Mouse (Mus musculus): ENCODE results near the gene Irs3. TPM values are rescaled to one million over a fixed set of nuclear protein-coding genes. Genes with fewer than 3 reads are reported as not detected.
"Not testable (repeated sequence)": the region's sequence is repeated elsewhere in the genome, so short reads cannot be mapped to it uniquely, and the experiment has no call there.

Gene Irs3
- total RNA-seq, 2 experiments from 2014 or later = not detected

DNA sequence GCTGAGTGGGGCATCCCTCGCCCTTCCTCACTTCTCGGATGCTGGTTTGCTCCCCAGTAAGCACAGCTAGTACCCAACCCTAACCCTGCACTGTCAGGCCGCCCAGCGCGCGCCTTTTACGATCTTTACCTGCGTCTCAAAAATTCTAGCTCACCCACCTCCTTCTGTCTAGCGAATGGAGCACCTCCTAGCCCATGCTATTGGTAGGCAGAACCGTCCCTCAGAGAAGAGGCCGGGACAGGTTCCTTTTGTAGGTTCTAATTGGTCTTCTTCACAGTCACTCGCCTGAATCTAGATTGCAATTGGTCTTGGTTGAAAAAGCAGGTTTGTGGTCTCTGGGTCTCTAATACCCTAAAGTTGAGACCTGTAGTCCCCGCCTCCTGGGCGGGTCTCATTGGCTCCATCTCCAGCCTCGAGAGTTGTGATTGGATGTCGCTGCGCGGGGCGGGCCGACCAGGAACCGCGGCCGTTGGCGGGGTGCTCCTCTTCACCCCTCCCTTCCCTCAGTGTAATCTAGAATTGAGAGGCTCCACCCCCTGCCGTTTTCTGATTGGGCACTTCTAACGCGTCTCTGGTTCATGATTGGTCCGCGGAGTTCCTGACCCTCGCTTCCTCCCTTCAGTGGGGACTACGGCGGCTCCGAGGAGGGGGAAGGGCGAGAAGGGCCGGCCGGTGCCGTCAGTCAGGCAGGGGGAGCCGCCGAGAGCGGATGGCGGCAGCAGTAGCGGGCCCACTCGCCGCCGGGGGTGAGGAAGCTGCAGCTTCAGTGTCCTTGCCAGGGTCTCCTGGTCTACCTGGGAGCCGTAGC lies 16.8 kb downstream of the Irs3 start, which contains the start of the genes Fbxo24, Lrch4 and Gm20605:
Fbxo24 (minus strand) TSS at position 505 of the 808 bp plus-strand sequence.
Lrch4 (plus strand) TSS at position 624 of the 808 bp plus-strand sequence.
Gm20605 (plus strand) TSS at position 678 of the 808 bp plus-strand sequence.
- peak; percentile 96 to 100 for DNase-seq (ENCODE audit: low spot score in 2 of 2)

DNA sequence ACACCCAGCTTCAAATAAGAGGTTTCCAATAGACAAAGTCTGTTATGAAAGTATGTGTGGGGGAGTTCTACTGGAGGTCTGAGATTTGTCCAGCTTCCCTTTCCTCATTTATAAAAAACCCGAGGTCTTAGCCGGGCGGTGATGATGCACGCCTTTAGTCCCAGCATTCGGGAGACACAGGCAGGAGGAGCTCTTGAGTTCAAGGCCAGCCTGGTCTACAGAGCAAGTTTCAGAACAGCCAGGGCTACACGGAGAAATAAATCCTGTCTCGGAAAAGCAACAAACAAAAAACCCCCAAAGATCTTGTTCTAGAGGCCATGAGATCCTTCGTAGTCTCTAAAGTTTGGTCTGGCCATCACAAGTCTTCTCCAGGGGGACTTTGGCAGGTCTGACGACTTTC lies 17.5 kb downstream of the Irs3 start:
- DNase-seq (ENCODE audit: low spot score in 2 of 2) = no peak

DNA sequence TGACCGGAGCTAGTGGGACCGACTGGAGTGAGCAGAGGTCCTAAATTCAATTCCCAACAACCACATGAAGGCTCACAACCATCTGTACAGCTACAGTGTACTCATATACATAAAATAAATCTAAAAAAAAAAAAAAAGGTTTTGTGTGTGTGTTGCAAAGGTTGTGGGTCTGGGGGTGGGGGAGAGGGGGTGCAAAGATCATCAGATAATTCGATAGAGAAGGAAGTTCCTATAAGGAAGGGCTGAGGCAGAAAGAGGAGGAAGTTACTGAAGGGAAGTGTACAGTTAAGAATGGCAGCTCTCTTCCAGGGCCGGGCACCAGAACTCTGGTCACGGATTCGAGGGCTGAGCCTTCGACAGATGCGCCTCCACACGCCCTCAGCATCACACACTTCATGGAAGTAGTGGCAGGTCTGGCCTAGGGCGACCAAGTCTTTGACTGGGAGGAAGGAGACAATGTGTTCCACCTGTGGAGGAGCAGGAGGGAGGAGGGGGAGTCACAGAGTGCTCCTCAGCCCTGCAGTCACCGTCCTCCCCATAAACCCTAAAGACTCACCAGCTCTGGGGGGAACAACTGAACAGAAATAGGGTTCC lies 21.5 kb downstream of the Irs3 start:
- DNase-seq (ENCODE audit: low spot score in 2 of 2) = no peak

DNA sequence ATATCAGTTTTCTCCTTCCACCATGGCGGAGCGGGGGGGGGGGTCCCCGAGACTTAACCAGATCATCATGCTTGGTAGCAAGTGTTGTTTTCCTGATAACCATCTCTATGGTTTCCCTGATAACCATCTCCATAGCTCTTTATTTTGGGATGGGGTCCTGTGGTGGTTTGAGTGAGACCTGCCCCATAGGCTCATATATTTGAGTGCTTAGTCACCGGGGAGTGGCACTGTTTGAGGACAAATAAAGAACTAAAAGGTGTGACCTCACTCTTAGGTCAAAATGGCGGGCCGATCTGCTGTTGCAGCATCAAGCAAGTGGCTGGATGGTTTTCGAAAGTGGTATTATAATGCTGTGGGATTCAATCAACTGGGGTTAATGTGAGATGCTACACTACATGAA lies 30.2 kb downstream of the Irs3 start:
- no peak for DNase-seq (ENCODE audit: low spot score in 2 of 2)

DNA sequence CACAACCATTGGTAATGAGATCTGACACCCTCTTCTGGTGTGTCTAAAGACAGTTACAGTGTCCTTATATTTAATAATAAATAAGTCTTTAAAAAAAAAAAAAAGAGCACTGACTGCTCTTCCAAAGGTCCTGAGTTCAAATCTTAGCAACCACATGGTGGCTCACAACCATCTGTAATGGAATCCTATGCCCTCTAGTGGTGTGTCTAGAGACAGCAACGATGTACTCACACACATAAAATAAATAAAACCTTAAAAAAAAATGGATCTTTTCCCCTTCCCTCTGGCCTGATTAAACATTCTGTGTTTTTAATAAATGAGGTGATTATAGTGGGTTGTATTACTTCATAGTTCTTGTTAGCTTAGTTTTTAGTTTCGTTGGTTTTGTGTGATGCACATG lies 30.6 kb downstream of the Irs3 start:
- DNase-seq (ENCODE audit: low spot score in 2 of 2) = not testable (repeated sequence)

DNA sequence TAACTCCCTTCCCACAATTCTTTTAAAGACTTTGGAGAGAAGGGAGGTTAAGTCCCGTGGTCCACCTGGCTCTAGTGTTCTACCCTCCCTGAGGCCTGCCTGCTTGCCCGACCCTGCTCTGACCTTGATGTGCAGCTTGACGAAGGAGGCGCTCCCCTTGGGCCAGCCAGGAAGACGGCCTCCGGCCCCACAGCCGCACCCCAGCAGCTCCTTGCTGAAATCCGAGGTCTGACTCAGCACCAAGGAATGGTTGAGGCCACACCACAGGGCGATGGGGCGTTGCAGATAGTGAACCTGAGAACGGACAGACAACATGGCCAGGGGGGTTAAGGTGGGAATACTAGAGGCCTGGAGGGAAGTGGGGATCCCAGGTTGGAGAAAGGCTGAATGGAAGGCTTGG lies 32.0 kb downstream of the Irs3 start, which contains the start of gene Pcolce:
Pcolce (minus strand) TSS at position 235 of the 400 bp plus-strand sequence.
- DNase-seq (ENCODE audit: low spot score in 2 of 2) = no peak

DNA sequence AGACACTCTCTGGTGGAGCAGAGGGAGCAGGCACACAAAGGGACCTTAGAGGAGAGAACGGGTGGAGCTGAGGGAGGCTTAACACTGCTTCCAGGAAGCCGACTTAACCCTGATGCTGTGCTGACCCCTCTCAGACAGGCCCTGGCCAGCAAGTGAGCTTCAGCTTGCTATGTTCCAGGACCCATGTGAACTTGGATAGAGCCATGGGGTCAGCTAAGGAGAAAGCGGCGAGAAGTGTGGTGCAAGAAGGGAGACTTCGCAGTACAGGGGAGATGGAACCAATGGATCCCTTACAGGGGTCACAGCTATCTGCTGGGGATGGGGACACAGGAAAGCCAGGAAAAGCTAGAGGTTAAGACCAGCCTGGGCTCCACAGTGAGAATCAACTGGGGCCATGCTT lies 32.4 kb downstream of the Irs3 start:
- no peak for DNase-seq (ENCODE audit: low spot score in 2 of 2)

DNA sequence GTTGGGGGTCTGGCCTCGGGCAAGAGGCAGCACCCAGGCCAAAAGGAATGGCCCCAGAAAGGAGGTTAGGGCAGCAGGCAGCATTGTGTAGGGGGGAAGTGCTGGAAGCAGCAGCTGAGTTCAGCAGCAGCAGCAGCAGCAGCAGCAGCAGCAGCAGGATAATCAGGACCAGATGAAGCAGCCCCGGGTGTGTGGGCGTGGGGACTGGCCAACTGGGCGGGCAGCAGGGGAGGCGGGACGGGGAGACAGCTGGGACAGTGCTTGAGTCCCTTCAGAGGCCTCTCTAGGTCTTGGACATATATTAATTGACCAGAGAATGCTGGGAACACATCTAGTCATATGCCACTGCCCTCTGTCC lies 34.3 kb downstream of the Irs3 start:
- DNase-seq (ENCODE audit: low spot score in 2 of 2) = no peak

DNA sequence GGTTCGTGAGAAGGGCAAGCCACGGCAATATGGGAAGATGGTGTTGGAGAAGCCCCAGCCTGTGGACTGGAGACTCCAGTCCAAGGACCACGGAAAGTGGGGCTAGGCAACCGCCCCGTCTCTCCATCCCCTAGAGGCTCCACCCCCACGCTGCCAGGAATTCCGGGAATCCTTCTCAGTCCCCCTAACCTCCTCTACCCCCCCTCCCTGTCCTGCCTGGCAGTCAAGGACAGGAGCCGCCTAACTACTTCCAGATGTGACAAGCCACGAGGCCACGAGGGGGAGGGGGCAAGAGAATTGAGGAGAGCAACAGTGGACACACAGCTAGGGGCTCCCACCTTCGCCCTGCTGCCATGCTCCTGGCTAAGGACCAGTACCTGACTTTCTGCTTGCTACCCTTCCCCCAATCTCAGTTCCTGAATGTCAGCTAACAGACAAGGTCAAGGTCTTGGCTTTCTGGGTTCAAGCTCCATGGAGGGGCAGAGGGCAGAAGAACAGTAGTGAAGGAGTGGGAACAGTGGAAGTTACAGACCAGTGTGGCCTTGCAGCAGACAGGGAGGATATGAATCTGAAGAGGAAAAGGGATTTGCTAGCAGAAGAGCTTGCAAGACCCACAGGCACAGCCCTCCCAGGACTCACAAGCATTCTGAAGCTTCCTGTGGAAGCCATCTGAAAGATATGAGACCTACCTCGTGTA lies 34.8 kb downstream of the Irs3 start:
- DNase-seq (ENCODE audit: low spot score in 2 of 2) = no peak

DNA sequence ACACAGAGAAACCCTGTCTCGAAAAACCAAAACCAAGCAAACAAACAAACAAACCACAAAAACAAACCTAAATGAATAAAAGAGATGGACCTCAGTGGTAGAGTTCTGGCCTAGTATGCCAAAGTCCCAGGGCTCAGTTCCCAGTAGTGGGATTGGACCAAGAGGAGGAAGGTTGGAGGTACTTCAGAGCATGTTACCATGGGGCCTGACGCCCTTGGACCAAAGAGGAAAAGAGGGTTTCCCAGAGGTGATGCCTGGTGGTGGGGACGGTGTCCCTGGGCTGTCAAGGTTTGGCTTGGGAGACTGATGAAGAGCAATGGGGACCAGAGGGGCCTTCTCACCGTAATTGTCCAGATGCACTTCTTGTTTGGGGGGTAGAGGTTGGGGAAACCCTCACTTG lies 35.5 kb downstream of the Irs3 start:
- no peak for DNase-seq (ENCODE audit: low spot score in 2 of 2)

DNA sequence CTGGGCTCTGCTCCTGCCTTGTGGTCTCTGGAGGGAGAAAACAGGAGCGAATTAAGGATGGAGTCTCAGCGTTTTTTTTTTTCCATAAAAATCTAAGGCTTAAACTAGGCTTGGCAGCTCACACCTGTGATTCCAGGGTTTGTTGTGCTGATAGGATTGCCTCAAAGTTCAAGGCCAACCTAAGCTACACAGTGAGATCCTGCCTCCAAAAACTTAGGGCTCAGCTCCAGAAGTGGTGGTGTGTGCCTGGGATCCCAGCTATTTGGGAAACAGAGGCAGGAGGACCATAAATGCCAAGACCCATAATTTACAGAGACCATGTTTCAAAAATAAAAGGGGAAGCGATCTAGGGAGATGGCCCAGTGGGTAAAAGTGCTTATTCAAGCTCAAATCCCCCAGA lies 36.2 kb downstream of the Irs3 start:
- no peak for DNase-seq (ENCODE audit: low spot score in 2 of 2)

DNA sequence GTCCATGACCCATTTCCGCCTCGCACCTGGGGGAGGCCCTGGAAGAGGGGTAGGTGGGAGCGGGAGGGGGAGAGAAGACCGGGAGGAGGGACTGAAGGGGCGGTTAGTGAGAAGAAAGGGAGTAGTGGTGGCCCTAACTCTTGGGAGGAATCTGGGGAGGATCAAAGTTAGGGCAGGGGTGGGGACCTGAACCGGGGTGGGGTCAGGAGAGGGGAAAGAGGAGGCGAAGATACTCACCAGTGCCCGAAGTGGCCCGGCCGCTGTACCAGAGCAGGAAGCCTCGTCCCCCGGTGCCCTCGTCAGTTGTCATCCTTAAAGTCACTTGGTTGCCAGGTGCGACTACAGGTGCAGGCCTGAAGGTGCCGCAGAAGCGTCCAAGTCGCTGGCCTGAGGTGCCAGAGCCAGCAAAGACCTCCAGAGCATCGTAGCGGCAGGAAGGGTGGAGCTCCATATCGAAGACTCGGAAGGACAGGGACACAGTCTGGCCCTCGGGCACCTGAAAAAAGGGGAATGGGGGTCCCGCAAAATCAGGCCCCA lies 36.8 kb downstream of the Irs3 start:
- DNase-seq (ENCODE audit: low spot score in 2 of 2) = no peak

DNA sequence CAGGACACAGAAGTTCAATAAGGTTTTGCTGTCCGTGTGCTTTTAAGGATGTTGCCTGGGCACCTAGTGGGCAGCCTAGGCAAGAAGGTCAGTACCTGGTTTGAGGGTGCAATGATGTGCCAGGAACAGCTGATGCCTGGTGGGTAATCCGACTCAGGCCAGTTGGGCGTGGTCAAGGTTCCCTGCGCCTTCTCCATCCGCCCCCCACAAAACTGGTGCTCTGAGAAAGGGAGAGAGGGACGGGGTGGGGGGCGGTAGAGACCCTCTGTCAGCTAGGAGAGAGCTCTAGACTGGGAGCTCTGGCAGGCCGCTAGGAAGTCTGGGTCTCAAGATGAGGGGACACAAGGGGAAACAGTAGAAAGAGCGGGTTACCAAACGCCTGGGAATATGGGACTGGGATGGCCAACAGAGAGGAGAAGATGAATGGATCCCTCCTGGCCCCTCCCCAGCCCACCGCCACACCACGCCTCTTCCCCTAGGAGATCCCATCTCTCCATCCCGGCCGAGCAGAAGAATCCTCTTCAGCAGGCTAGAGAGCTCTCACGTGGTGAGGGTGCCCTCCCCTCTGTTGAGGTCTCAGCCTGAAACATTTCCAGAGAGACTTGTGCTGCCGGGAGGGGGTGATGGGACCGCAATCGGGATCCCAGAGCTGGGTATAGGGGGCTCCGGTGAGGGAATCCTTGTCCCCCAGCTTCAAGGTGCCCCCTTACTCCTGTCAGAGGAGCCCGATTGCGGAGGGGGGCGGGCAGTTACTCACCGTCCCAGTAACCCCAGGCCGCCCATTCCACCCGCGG lies 37.5 kb downstream of the Irs3 start:
- no peak for DNase-seq (ENCODE audit: low spot score in 2 of 2)

DNA sequence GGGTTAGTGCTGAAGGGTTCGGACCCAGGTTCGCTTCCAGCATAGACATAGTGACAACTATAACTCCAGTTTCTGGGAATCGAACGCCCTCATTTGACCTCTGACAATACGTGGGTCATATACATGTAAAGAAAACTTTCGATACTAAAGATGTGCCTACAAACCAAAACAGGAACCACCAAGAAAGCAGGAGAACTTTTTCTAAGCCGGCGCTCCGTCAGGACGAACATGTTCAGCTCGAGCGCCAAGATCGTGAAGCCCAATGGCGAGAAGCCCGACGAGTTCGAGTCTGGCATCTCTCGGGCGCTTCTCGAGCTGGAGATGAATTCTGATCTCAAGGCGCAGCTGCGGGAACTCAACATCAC lies 44.2 kb downstream of the Irs3 start:
- DNase-seq (ENCODE audit: low spot score in 2 of 2) = no peak

DNA sequence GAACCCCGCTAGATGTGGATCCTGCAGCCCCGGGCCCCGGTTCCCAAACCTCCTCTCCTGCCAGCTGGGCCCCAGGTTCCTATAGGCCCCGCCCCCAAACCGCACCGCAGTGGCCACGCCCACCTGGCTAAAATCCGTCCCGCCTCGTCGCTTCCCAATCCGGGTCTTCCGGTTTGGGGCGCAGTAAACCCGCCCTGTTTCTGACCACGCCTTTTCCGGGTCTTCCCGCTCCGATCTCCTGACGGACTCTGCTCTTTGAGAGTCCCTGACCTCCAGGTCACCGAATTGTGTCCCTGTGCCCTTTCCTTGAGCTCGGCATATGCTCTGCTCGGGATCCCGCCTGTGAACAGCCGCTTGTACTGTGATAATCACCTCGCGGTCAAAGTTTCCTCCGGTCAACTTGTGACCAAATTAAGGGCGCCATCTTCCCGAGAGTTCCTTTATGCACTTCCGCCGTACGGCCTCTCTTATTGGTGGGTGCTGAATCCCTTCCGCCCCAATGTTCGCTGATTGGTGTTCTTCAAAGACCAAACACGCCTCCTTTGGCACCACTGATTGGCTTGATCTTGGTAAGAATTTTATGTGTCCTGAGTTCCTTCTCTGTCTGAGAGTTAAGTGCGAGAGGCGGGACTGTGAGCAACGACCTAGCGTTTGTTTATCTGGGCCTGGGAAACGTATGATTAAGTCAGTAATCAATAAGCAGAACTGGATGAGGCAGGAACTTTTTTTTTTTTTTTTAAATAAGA lies 44.7 kb downstream of the Irs3 start, which contains the start of gene Mospd3:
Mospd3 (minus strand) TSS at position 440 of the 746 bp plus-strand sequence.
- DNase-seq (ENCODE audit: low spot score in 2 of 2) = peak; percentile 96 to 98

DNA sequence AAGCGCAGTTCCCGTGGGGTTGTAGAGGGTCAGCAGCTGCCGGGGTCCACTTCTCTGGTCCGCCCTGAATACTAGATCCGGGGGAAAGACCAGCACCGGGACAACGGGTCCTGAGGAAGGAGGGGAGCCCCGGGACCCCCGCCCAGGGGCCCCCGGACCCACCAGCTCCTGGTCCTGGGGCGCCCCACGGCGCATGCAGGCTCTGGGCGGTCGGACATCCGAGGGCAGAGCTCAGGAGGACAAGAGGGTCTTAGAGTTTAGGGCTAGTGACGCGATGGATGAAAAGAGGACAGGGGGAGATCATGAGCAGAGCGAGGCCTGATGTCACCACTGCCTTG lies 45.3 kb downstream of the Irs3 start:
- DNase-seq (ENCODE audit: low spot score in 2 of 2) = no peak

DNA sequence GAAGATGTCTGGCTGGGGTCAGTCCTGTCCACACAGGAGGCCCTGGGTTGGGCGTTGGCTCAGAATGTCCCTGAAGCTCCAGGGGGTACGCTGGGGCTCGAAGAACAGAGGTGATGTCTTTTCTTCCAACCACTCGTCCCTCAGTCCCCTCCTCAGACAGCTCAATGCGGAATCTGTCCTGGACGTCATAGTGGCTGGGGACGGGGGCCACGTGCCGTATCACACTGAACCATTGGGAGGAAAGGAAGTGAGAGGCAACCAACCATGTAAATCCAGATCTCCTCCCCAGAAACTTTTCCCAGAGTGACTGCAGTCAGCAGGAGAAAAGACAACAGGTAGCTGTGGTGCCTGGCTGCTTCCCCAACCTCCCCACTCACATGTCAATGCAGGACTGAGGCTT lies 45.9 kb downstream of the Irs3 start:
- no peak for DNase-seq (ENCODE audit: low spot score in 2 of 2)

DNA sequence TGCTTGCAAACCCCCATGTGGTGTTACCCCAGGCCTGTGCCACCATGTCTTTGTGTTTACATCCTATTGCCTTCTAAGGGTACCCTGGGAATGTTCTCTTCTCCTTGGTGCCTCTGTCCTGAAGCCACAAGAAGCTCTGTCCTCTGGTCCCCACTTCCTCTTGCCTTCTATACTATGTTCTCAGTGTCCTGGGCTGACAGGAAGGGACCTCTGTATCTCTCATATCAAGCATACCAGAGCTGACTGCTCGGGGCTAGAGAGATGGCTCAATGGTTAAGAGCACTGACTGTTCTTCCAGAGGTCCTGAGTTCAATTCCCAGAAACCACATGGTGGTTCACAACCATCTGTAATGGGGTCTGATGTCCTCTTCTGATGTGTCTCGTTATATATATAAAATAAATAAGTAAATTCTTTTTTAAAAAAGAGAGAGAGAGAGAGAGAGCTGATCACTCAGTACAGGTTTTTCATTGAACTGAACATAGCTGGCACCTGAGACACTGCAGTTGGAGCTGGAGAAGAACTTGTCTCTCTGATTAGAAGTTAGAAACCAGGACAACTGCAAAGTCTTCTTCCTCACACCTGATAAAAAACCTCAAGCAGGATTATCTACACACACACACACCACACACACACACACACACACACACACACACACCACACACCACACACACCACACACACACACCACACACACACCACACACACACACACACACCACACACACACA lies 47.3 kb downstream of the Irs3 start:
- no peak for DNase-seq (ENCODE audit: low spot score in 2 of 2)

DNA sequence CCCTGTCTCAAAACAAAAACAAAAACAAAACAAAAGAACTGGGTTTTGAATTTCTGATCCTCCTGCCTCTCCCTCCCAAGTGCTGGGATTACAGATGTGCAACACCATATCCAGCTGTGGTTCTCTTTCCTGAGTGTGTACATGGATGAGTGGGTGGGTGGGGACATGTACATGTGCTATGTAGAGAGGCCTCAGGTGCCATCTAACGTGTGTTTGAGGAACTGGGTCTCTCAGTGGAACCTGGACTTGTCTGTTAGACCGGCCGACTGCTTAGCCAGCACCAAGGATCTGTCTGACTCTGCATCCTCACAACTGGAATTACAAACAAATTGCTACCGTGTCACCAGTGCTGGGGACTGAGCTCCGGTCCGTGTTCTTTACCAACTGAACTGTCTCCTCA lies 47.9 kb downstream of the Irs3 start:
- no peak for DNase-seq (ENCODE audit: low spot score in 2 of 2)
